ENCODE assay signal across 15 mouse cellular contexts in genomic region chr1:91439776-91440175, GRCm38 (mm10).
"Had no signal": no experiment of that assay in that cellular context is flagged by ENCODE, and none has a peak within 500 bp of the region (broad histone marks: within the 10 kb centered on the region; RNA-seq: fewer than 3 reads in every experiment).

No protein-coding gene starts in this region.

- H3K9ac ChIP-seq: liver, embryonic 14.5 days; lung, embryonic 14.5 days; midbrain, embryonic 12.5 days; neural tube, embryonic 13.5 days had no signal

- H3K36me3 ChIP-seq: midbrain, embryonic 12.5 days had no signal

- H3K27ac ChIP-seq: kidney, postnatal 0 days; left cerebral cortex, adult 2 months; liver, embryonic 14.5 days; macrophage; midbrain, embryonic 12.5 days; neural tube, embryonic 13.5 days had no signal

- H3K4me3 ChIP-seq: left cerebral cortex, adult 2 months; midbrain, embryonic 12.5 days; myocyte; neural tube, embryonic 13.5 days had no signal

- H3K27me3 ChIP-seq: midbrain, embryonic 12.5 days; neural tube, embryonic 13.5 days had no signal

- DNase-seq: layer of hippocampus, postnatal 36 days; lung, embryonic 14.5 days; retina, postnatal 1 day; right cerebral cortex, postnatal 25 days; thymus, adult 18-20 months; thymus, postnatal 36 days had no signal

- H3K4me2 ChIP-seq: lung, embryonic 14.5 days; midbrain, embryonic 12.5 days; neural tube, embryonic 13.5 days had no signal

- ATAC-seq: lung, postnatal 0 days; midbrain, embryonic 16.5 days had no signal

- H3K9me3 ChIP-seq: midbrain, embryonic 12.5 days; neural tube, embryonic 13.5 days had no signal
